Mouse (Mus musculus) bone marrow, adult 2 months (tissue): ENCODE data around the gene Lima1.

Experiments
- CTCF ChIP-seq: fragments of 200-500 bp; IDR thresholded peaks from 2 replicates; pipeline ENCODE4 v1.5.1; 2011; ENCODE audit warnings: low read length, control low read depth; ENCODE audit not compliant: control insufficient read depth, insufficient read depth
- POLR2A ChIP-seq: fragments of 200-500 bp; IDR thresholded peaks from 2 replicates; pipeline ENCODE4 v1.6.1; 2011; ENCODE audit warnings: low read depth, mild to moderate bottlenecking, control low read depth, low read length, borderline replicate concordance; ENCODE audit not compliant: control insufficient read depth

DNA sequence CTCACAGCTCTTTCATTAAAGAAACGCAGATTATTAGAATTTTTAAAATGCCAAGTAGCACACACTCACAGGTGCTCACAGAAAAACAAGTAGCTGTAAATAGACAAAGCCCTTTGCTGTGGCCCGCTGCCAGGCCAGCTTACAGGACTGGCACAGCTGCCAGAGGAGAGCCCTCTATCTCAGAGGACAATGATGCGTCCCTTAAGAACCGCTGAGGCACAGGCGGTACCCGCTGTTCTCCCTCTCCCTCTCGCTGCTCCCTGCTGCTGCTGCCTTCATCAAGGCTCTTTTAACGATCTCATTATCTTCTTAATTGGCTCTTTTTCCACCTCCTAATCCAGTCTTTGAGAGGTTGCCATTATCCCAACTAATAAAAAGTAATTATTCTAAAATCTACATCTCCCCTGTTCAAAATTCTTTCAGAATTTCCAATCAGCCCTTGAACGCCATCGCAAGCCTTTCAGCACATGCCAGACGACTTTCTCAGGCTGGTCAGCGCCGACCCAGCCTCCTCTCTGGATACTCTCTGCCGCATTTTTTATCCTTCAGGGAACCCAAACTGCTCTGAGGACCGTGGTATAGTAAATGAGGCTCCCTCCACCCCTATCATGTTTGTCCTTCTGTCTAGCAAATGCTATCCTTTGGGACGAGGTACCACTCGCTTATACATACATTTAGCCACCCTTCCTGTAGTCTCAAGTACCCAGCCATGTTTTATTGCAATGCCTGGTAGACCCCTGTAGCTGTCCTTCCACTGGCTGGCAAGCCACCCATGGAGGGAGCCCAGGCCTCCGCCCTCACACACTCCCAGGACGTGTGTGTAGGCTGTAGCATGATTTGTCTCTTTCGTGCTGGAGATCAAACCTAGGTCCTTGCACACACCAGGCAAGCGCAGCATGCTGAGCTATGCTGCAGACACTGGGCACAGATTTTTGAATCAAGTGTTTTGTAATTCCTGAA is 67.2 kb downstream of the Lima1 start:
- TF ChIP-seq POLR2A (no peak), CTCF (no peak)
